Mouse (Mus musculus): Measurements from ENCODE around the gene Msrb3.
A peak's percentile ranks its signal among the peaks of the same experiment; 100 is the strongest.
"Not testable (repeated sequence)": the region's sequence is repeated elsewhere in the genome, so short reads cannot be mapped to it uniquely, and the experiment has no call there.

Gene Msrb3

GRCm38 (mm10) chr10:120801127-120801526 is 97.8 kb downstream of the Msrb3 start:
- no peak for DNase-seq

DNA sequence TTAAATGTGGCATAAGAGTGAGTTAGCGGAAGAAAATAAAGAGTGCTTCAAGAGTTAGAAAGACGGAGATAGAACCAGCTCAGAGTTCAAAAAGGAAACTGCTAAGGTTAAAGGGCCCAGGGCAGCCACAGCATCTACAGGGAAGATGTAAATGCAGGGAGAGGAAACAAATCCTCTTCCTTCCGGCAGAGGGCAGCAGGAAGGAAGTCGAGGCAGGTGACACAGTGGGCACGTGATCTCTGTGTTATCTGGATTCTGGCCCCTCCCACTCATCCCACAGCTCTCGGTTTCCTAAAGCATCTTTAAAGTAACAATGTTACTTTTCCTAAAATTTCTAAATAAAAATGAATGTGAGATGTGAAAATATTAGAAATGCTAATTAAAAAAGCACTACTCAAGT is 99.4 kb downstream of the Msrb3 start:
- DNase-seq, result no peak

DNA sequence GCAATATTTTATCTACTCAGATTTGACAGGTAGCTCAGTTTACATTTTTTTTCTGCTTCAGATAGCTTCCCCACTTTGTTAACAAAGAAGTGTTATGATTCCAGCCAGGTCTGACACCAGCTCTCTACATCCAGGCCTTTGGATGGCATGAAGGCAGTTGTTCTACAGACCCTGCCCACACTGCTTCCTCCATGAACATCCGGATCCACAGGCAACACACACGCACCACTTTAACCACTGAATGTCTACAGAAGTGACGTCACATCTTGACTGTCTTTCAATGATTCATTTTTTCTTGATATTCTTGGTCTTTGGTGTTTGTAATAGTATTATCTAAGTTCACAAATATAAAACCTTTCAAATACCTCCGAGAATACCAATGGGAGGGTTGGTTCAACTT is 102.2 kb downstream of the Msrb3 start:
- DNase-seq, result no peak

DNA sequence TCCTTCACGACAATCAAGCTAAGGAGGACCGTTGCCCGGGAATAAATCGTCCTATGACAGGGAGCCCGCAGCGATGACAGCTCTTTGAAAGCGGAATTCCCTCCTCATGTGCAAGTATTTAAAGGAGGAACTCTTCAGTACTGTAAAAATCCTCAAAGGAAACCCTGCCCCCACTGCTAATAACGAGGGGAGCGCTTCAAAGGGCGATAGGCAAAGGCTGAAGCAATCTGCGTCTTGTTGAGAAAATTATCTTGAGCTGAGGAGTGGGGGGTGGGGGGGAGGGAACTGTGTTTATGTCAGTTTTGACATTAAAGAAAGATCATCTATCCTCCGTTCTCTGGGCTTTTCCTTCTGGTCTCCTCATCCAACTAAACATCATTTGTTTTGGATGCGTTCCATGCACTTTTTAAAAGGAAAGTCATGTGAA is 104.5 kb downstream of the Msrb3 start:
- DNase-seq, result no peak

DNA sequence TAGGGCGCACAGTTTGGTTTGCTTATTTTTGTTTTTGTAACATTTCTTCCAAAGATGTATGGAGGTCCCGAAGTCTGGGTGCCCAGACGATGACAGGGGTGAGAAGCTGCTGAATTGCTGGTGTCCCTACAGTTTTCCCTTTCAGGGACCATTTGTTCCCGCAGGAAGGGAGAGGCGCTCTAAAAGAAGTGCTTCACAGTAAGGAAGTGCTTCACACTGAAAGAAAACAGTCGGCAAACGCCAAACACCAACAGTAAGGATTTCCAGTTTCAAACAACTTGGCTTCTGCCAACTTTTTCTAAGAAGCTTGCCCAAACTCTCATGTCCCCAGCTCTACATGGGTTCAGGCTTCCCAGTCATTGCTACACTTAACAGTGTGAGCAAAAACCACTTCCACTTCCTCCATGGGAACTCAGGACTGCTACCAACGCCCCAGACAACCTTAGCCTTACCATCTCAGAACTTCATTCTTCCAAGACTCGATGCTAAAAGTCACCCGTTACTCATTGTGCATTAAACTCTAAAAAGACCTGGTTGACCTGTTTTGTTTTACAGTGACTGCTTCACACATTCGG is 106.6 kb downstream of the Msrb3 start:
- no peak for DNase-seq

DNA sequence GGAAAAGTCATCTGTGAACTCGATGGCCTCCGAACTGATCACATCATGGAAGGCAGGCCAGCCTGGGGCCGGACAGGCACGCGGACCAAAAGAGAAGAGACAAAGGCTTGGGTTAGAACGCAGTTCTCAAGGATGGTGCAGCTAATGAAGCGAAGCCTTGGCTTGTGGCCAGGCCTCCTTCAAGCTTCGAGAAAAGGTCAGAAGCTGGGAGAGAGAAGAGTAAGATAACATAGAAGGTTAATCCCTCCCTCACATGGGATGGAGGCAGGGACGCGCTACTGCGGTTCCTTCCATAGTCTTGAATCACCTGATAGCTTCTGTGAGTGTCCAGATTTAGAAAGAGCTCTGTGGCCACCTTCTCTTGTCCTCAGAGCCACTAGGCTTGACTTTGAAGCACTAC is 107.5 kb downstream of the Msrb3 start:
- no peak for DNase-seq

- DNase-seq, result no peak
Observed at GRCm38 (mm10) chr10:120787202-120787601, 111.7 kb downstream of the Msrb3 start.

- DNase-seq, result no peak
Observed at GRCm38 (mm10) chr10:120784516-120784915, 114.4 kb downstream of the Msrb3 start.

DNA sequence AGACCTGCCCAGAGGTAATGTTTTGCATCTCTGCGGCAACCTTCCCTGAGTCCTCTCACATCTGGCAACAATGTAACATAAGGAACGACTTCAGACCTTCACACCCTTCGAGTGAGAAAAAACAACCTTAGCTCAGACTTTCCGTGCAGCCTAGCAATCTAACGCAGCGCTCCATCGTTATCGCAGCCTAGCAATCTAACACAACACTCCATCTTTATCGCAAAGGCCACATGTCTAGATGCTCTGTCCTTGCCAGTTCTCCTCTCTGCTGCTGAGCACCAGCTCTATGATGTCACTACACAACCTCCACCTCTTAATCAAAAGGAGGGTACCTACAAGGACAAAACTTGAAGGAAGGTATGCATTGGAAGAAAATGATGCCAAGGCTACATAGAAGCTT is 115.5 kb downstream of the Msrb3 start:
- DNase-seq, result no peak

DNA sequence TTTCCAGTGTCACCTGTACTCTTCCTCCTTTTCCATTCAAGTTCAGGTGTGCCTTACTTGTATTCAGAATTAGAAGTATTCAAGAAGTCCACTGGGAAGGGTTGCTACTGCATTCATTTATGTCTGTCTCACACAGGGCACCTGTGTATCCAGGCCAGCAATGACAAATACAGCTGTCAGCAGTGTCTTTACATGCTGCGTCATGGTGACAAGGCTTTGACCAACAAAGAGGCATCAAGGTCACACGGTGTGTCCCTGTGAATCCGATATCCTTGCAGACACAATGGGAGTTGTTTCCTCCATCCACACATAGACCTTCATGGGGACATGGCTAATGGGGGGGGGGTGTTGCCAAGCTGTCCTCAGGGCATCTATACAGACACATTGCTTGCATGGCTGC is 121.4 kb downstream of the Msrb3 start:
- DNase-seq, result no peak

DNA sequence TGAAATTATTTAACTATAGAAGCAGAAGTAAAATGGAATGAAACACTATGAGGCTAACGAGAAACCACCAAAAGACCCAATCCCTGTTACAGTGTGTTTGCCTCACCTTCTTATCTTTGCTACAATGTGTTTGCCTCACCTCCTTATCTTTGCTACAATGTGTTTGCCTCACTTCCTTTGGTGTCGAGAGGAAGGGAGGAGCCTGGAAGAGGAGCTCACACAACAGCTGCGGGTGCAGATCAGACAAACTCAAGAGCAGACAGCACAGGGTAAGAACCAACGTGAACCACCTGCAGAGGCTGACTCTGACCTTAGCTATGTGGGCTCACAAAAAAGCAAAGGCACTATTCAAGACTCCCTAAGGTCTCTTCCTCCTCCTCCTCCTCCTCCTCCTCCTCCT is 123.5 kb downstream of the Msrb3 start:
- DNase-seq, result no peak

- DNase-seq, result no peak
Observed at GRCm38 (mm10) chr10:120767418-120767817, 131.5 kb downstream of the Msrb3 start.

DNA sequence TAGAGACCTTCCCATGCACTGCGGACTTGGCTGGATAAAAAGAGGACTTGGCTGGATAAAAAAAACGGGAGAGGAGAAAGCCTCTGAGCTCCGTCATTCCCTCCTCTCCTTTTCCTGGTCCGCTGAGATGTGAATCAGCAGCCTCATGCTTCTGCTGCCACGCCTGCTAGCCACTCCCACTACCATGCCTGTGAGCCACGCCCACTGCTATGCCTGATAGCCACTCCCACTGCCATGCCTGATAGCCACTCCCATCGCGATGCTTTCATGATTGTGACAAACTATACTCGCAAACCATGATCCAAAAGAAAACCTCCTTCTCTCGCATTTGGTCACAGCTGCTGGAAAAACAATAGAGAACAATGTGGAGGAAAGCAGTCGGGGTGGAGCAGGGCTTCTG is 133.5 kb downstream of the Msrb3 start:
- no peak for DNase-seq

- DNase-seq, result no peak
Observed at GRCm38 (mm10) chr10:120763656-120764466, 135.0 kb downstream of the Msrb3 start.

GRCm38 (mm10) chr10:120762958-120763357 is 135.9 kb downstream of the Msrb3 start:
- no peak for DNase-seq

DNA sequence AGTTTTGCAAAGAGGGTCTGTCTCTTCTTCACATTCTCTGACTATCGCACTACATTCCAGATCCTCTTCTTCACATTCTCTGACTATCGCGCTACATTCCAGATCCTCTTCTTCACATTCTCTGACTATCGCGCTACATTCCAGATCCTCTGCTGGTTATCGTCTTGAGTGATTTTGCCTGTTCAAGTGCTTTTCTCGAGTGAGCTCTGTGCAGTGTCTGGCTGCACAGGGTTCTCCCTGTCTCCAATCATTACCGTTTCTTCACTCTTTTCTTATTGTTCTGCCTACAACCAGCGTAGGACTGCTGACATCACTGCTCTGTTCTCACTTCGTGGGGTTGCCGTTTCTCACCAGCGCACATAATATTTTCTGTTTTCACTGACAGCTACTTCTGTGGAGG is 138.2 kb downstream of the Msrb3 start:
- DNase-seq, result no peak

DNA sequence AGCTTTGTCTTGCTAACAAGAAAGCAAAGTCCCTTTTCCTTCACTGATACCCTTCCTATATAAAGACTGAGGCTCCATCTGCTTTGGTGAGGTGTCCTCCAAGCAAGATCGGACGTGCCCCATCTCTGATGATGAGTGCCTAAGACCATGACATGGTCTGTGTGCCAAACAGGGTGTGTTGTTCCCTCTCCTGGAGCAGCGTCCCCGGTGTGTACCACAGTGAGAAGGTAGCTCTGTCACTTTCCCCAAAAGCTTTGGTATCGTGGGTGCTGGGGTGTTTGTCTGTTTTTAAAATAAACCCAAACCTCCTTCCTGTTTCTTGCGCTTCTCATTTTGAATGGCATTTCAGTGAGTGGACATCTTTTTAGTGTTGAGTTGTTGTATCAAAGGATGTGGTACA is 139.0 kb downstream of the Msrb3 start:
- DNase-seq, result no peak

GRCm38 (mm10) chr10:120752454-120752853 is 146.4 kb downstream of the Msrb3 start:
- DNase-seq, result no peak

DNA sequence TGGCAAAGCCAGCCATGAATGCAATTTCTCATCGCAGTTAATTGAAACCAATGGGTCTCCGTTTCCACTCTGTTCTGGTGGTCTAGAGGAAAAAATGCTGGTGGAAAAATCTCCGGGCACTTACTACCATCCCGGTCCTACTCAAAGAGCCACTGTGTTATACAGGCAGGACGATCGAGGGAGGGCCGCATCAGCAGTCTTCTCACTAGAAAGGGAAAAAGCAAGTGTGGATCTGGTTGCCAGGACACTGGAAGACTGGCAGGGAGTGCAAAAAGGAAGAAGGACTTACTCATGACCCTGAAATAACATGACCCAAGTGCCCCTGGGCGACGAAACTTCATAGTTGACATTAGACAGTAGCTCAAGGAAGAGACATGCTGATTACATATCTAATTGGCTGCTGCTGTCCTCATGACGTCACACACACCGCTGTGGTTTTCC is 147.1 kb downstream of the Msrb3 start:
- no peak for DNase-seq

GRCm38 (mm10) chr10:120751295-120751722 is 147.6 kb downstream of the Msrb3 start:
- peak; percentile 3 for DNase-seq

DNA sequence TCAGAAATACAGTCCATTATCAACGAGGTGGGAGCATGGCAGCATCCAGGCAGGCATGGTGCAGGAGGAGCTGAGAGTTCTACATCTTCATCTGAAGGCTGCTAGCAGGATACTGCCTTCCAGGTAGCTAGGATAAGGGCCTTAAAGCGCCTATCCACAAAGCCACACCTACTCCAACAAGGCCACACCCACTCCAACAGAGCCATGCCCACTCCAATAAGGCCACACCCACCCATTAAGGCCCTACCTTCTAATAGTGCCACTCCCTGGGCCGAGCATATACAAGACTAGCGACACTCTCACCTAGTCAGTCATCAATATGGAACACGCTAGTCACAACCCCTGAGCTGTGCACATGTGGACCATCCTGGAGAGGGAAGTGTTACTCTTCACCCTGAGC is 149.3 kb downstream of the Msrb3 start:
- not testable (repeated sequence) for DNase-seq

DNA sequence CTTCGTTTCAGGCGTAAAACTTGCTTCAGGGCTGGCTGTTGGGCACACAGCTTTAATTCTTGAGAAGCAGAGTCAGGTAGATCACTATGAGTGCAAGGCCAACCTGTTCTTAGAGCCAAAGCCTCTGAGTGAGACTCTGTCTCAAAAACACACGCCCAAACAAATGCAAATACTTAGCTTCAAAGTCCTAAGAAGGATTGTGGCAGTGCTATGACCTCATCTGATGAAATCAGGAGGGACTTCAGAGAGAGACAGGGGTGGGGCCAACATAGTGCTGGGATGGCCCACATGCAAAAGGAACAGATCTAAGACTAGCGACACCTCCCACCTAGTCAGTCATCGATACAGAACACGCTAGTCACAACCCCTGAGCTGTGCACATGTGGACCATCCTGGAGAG is 150.7 kb downstream of the Msrb3 start:
- DNase-seq, result no peak

DNA sequence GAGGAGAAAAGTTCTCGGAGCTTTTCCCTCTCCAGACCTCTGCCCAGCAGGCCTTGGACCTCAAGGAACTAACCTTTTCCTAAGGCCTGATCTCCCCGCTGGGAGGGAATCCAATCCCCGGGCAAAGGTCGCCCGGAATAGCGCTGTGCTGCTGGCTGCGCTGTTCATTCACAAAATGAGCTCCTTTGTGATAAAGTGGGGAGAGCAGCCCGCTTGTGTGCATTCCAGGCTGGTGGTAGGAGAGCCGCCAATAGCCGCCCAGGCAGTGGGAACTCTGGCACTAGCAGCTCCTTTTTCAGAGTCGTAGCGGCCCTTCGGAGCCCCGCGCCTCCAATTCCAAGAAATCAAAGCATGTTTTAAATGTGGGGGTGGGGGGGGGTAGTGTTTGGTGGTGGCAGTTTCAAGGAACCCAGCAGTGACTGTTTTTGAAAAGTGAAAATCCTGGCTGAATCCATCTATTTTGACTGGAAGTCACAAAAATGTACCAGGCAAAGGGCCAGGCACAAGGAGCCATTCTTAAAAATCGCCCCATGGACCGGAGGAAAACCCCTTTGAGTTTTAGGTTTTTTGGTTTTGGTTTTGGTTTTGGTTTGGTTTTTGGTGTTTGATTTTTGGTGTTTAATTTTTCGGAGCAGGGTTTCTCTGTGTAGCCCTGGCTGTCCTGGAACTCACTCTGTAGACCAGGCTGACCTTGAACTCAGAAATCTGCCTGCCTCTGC is 153.6 kb downstream of the Msrb3 start:
- peak; percentile 14 for DNase-seq

Data from cerebellum, adult 11 months (tissue).